Mouse (Mus musculus) spleen, postnatal 0 days (tissue): Measurements from ENCODE around the gene 4933427I04Rik. TPM values are rescaled to one million over a fixed set of nuclear protein-coding genes. Genes with fewer than 3 reads are reported as not detected.

Source experiments
- polyA plus RNA-seq: library from polyadenylated mRNA; unstranded; fragments of >200 nt; fragmentation: Nextera tagmentation; extraction: Ambion mirVana; gene quantifications from 2 replicates; pipeline ENCODE4 v1.2.1, GENCODE M21; 2015

The 4933427I04Rik gene
- 0.05 and 0.13 TPM in 2 replicates for polyA plus RNA-seq

GRCm38 (mm10) chr4:123859379-123859778 is at the start of gene 4933427I04Rik:
Gene 4933427I04Rik, plus strand, starts transcription at chr4:123859679.

GRCm38 (mm10) chr4:123904333-123905125 is 45.0 kb downstream of the 4933427I04Rik start, which contains the start of gene Mycbp:
Gene Mycbp, plus strand, starts transcription at chr4:123904832.

Other genes with a start within 250 kb of the 4933427I04Rik start
- 29.1 and 31.1 TPM in 2 replicates for gene Macf1, start 175.3 kb upstream of the 4933427I04Rik start, polyA plus RNA-seq
- 187 and 188 TPM in 2 replicates for gene Ndufs5, start 141.5 kb upstream of the 4933427I04Rik start, polyA plus RNA-seq
- gene Akirin1, start 109.3 kb upstream of the 4933427I04Rik start, polyA plus RNA-seq = 25.6 and 30.4 TPM in 2 replicates
- 0.29 and 0.47 TPM in 2 replicates for gene Rhbdl2, start 71.8 kb upstream of the 4933427I04Rik start, polyA plus RNA-seq
- gene Mycbp, start 45.2 kb downstream of the 4933427I04Rik start, polyA plus RNA-seq = 56.2 and 69.0 TPM in 2 replicates
- gene Rragc, start 57.8 kb downstream of the 4933427I04Rik start, polyA plus RNA-seq = 23.3 and 27.1 TPM in 2 replicates
- gene 4930535I16Rik, start 58.3 kb downstream of the 4933427I04Rik start, polyA plus RNA-seq = not detected in 2 replicates